Mouse (Mus musculus): ENCODE results near the gene Plpp3.

Plpp3 gene

DNA sequence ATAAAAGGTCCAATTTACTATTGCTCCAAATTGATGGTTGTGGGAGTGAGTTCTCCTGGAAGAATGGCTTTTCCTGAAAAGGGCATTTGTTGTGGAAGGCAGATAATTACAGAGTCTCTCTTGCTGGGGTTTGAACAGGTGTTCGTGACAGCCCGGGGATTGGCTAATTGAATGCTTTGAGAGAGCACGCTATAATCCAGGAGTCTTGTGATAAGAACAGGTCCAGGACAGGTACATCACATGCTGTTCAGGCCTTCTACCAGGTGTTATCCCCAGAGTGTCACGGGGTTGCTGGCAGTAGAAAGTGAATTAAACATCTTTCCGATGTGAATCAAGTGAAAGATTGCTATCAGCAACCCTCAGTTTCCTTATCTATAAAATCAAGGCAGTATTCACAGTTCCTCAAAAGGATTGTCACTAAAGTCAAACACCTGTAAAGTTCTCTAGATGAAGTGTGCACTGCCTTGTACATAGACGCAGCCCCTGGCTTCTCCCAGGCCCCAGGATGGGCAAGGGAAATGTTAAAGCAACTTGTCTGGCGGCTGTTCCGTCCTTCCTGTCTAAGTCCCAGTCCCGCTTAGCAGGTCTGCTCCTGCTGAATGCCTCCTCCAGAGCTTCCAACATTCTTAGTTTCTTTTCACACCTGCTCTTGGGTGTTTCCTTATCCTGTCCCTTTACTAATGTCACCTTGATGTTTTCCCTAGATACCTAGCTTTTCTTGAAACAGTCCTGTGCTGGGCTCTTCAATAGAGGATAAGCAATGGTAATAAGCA lies 40.0 kb downstream of the Plpp3 start:
- no peaks in the 10 kb centered on the region for H3K27me3 ChIP-seq (ENCODE audit: insufficient read depth, low read length)
- no peaks in the 10 kb centered on the region for H3K9me3 ChIP-seq (ENCODE audit: low read length)
- peaks cover 93% of the 10 kb centered on the region for H3K4me1 ChIP-seq (replicated peaks; ENCODE audit: low read depth, low read length)
- H3K36me3 ChIP-seq (ENCODE audit: insufficient read depth, low read length), result peaks cover 5% of the 10 kb centered on the region
- TF ChIP-seq NANOG (IDR thresholded peaks at IDR 0.05; ENCODE audit: borderline replicate concordance, low read length), result no peak
- no peak for TF ChIP-seq CTCF (conservative IDR thresholded peaks at IDR 0.05; ENCODE audit: low read length)
- TF ChIP-seq POU5F1 (IDR thresholded peaks at IDR 0.05; ENCODE audit: borderline replicate concordance, low read length), result no peak
- no peak overlapping the region for H3K4me3 ChIP-seq (replicated peaks; ENCODE audit: low read length)

DNA sequence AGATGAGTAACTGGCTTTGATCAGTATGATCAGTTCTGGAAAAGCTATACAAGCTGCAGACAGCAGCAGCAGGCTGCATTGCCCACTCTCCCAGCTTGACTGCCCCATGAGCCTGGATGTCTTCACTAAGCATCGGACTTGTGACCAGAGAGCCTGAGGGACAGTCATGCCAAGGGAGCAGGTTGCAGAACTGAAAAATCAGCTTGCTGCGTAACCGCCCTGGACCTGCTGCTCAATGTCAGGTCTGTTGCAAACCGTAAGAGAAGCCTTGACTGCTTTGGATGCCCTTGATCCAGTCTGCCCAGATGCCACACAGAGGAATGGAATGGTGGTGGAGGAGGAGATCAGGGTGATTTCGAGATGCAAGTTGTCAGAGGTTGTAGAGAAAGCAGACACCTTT lies 41.5 kb downstream of the Plpp3 start:
- peaks cover 5% of the 10 kb centered on the region for H3K36me3 ChIP-seq (ENCODE audit: insufficient read depth, low read length)
- H3K27me3 ChIP-seq (ENCODE audit: insufficient read depth, low read length), result no peaks in the 10 kb centered on the region
- peaks cover 95% of the 10 kb centered on the region for H3K4me1 ChIP-seq (replicated peaks; ENCODE audit: low read depth, low read length)
- H3K4me3 ChIP-seq (replicated peaks; ENCODE audit: low read length), result no peak overlapping the region
- no peaks in the 10 kb centered on the region for H3K9me3 ChIP-seq (ENCODE audit: low read length)
- TF ChIP-seq CTCF (conservative IDR thresholded peaks at IDR 0.05; ENCODE audit: low read length) (no peak), NANOG (IDR thresholded peaks at IDR 0.05; ENCODE audit: borderline replicate concordance, low read length) (no peak), POU5F1 (IDR thresholded peaks at IDR 0.05; ENCODE audit: borderline replicate concordance, low read length) (no peak)

DNA sequence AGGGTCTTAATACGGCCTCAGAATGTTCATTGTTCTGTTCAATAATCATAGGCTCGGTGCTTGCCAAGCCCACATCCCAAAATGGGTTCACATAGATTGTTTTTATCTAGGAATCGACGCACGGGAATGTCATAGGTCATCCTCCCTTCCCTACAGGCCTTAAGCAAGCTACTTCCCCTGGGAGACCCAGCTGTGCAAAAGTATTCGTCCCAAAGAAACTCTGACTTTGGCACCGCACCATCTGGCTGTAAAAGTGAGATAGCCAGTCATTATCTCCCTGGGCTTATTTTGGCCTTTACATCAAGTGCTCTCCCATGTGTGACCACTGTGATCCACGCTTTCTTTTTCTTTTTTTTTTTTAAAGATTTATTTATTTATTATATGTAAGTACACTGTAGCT lies 42.2 kb downstream of the Plpp3 start:
- Histone ChIP-seq H3K9me3 (ENCODE audit: low read length) (no peaks in the 10 kb centered on the region), H3K4me3 (replicated peaks; ENCODE audit: low read length) (no peak overlapping the region), H3K36me3 (ENCODE audit: insufficient read depth, low read length) (peaks cover 5% of the 10 kb centered on the region), H3K27me3 (ENCODE audit: insufficient read depth, low read length) (no peaks in the 10 kb centered on the region), H3K4me1 (replicated peaks; ENCODE audit: low read depth, low read length) (peaks cover 95% of the 10 kb centered on the region)
- TF ChIP-seq NANOG (IDR thresholded peaks at IDR 0.05; ENCODE audit: borderline replicate concordance, low read length) (no peak), CTCF (conservative IDR thresholded peaks at IDR 0.05; ENCODE audit: low read length) (no peak), POU5F1 (IDR thresholded peaks at IDR 0.05; ENCODE audit: borderline replicate concordance, low read length) (no peak)

DNA sequence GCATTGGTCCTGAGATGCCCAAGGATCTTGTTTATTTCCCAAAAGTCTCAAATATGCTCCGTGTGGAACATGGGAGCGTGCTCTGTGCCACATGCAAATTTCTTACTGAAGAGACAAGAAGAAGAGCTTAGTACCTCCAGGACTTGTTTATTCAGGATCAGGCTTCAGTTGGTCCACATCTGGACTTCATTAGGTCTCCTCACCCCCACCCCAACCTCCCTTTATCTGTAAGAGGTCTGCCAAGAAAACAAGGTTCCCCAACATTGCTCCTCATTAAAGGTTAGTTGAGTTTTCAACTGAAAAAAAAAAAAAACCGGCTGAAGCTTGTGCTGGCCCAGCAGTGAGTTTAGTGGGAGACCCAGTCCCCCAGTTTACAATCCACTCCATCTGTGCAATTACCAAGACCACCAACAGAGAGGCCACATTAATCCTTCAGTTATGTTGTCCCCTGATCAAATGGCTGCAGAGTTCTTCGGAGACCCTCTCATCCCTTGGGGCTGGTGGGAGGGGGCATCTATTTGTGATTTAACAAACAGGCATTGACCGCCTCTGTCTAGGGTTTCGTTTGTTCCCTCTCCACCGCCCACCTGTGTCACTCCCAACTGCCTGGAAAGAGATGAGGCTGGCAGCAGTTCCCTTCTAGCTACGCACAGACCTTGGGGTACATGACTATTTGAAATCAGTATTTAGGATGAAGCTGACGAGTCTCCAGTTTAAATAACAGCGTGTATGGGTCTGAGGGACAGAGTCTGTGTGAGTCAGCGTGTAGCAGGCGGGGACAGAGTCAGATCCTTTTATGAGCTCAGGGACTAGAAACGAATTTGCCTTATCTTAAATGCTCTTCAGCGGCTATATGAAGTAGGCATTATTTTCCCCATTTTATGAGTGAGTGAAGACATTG lies 43.7 kb downstream of the Plpp3 start:
- Histone ChIP-seq H3K36me3 (ENCODE audit: insufficient read depth, low read length) (peaks cover 5% of the 10 kb centered on the region), H3K9me3 (ENCODE audit: low read length) (no peaks in the 10 kb centered on the region), H3K4me1 (replicated peaks; ENCODE audit: low read depth, low read length) (peaks cover 95% of the 10 kb centered on the region), H3K27me3 (ENCODE audit: insufficient read depth, low read length) (no peaks in the 10 kb centered on the region), H3K4me3 (replicated peaks; ENCODE audit: low read length) (no peak overlapping the region)
- TF ChIP-seq CTCF (conservative IDR thresholded peaks at IDR 0.05; ENCODE audit: low read length) (no peak), POU5F1 (IDR thresholded peaks at IDR 0.05; ENCODE audit: borderline replicate concordance, low read length) (no peak), NANOG (IDR thresholded peaks at IDR 0.05; ENCODE audit: borderline replicate concordance, low read length) (no peak)

DNA sequence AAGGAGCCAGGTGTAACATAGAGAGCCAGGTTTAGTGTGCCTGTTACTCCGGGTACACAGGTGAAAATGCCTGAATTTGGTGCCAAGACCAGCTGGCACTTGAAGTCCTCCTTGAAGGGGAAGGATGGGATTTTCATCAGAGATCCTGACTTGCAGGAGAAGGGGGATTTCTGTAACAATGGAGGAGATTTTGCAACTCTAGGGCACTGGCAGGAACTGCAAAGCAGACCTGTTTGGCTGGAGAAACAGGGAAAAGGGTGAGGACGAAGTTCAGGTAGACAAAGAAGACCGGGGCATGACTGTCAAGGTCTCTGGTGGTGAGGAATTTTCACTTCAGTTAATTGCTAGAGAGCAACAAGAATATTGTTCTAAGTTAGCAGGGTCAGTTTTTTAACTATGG lies 45.3 kb downstream of the Plpp3 start:
- H3K9me3 ChIP-seq (ENCODE audit: low read length), result no peaks in the 10 kb centered on the region
- H3K36me3 ChIP-seq (ENCODE audit: insufficient read depth, low read length), result peaks cover 5% of the 10 kb centered on the region
- no peaks in the 10 kb centered on the region for H3K27me3 ChIP-seq (ENCODE audit: insufficient read depth, low read length)
- TF ChIP-seq POU5F1 (IDR thresholded peaks at IDR 0.05; ENCODE audit: borderline replicate concordance, low read length), result no peak
- no peak for TF ChIP-seq CTCF (conservative IDR thresholded peaks at IDR 0.05; ENCODE audit: low read length)
- no peak for TF ChIP-seq NANOG (IDR thresholded peaks at IDR 0.05; ENCODE audit: borderline replicate concordance, low read length)
- peaks cover 95% of the 10 kb centered on the region for H3K4me1 ChIP-seq (replicated peaks; ENCODE audit: low read depth, low read length)
- no peak overlapping the region for H3K4me3 ChIP-seq (replicated peaks; ENCODE audit: low read length)

DNA sequence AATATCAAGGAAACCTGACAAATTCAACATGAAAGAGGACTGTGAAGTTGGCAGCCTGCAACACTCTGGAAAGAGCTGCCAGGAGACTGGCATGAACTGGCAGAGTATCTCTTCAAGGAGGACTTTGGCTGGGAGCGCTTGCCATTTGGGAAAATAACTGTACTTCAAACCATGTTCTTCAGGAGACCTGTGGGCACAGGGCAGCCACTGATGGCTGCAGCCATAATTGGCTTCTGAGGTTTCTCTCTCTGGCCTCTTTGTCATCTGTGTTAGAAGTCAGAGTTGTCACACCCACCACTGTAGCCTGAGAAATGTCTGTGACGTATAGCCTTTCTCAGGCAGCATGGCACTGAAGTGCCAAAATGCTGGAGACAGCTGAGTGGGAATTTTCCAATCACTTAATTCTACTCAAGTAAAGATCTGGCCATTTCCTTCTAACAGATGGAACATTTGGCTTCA lies 46.2 kb downstream of the Plpp3 start:
- TF ChIP-seq CTCF (conservative IDR thresholded peaks at IDR 0.05; ENCODE audit: low read length), result no peak
- TF ChIP-seq POU5F1 (IDR thresholded peaks at IDR 0.05; ENCODE audit: borderline replicate concordance, low read length), result no peak
- TF ChIP-seq NANOG (IDR thresholded peaks at IDR 0.05; ENCODE audit: borderline replicate concordance, low read length), result no peak

DNA sequence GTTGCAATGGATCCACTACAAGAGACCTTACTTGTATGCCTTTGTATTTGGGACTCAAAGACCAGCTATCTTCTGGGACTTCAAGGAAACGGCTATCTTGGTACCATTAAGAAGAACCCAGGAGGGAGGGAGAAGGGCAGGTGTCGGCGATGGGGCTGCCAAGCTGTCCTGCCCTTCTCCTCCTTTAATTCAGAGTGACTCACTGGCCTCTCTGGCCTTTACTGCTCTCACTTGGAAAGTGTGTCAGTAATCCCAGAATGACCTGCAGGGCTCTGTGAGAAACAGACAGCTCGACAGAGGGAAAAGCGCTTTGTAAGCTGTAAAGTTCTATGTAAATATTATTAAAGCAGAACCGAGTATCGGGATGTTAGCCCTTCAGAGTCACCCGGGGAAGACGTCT lies 46.9 kb downstream of the Plpp3 start:
- Histone ChIP-seq H3K4me3 (replicated peaks; ENCODE audit: low read length) (no peak overlapping the region), H3K9me3 (ENCODE audit: low read length) (no peaks in the 10 kb centered on the region), H3K36me3 (ENCODE audit: insufficient read depth, low read length) (peaks cover 6% of the 10 kb centered on the region), H3K27me3 (ENCODE audit: insufficient read depth, low read length) (no peaks in the 10 kb centered on the region), H3K4me1 (replicated peaks; ENCODE audit: low read depth, low read length) (peaks cover 94% of the 10 kb centered on the region)
- no peak for TF ChIP-seq NANOG (IDR thresholded peaks at IDR 0.05; ENCODE audit: borderline replicate concordance, low read length)
- TF ChIP-seq CTCF (conservative IDR thresholded peaks at IDR 0.05; ENCODE audit: low read length), result no peak
- no peak for TF ChIP-seq POU5F1 (IDR thresholded peaks at IDR 0.05; ENCODE audit: borderline replicate concordance, low read length)

More for the DNA sequence above, 46.2 kb downstream of the Plpp3 start:
- Histone ChIP-seq H3K4me1 (replicated peaks; ENCODE audit: low read depth, low read length) (peaks cover 94% of the 10 kb centered on the region), H3K36me3 (ENCODE audit: insufficient read depth, low read length) (peaks cover 5% of the 10 kb centered on the region), H3K4me3 (replicated peaks; ENCODE audit: low read length) (no peak overlapping the region), H3K9me3 (ENCODE audit: low read length) (no peaks in the 10 kb centered on the region), H3K27me3 (ENCODE audit: insufficient read depth, low read length) (no peaks in the 10 kb centered on the region)
